Mouse (Mus musculus) liver, embryonic 11.5 days (tissue): ENCODE measurements around the gene Nup205. TPM values are rescaled to one million over a fixed set of nuclear protein-coding genes. Genes with fewer than 3 reads are reported as not detected.

Experiments
- ATAC-seq: fragments of 200-750 bp; cut with Nextera tagmentation; replicated peaks from 2 replicates; pipeline ENCODE4 v1.8.0; 2017; ENCODE audit warnings: moderate number of reproducible peaks, mild to moderate bottlenecking, moderate TSS enrichment, moderate library complexity; ENCODE audit not compliant: low FRiP score
- DNase-seq: peaks from one replicate; pipeline ENCODE4 v3.0.0-alpha.2; 2017; ENCODE audit warnings: low spot score
- H3K27ac ChIP-seq: fragments of 300-500 bp; sonication (generic); 2 replicates; pipeline ENCODE4 v1.5.1; 2014; ENCODE audit warnings: mild to moderate bottlenecking, low read depth, low read length, control low read depth
- H3K27me3 ChIP-seq: fragments of 300-500 bp; sonication (generic); replicated peaks from 2 replicates; pipeline ENCODE4 v1.6.1; 2014; ENCODE audit warnings: low read length, mixed read lengths; ENCODE audit not compliant: control insufficient read depth, insufficient read depth
- H3K36me3 ChIP-seq: fragments of 300-500 bp; sonication (generic); 2 replicates; pipeline ENCODE4 v1.6.1; 2014; ENCODE audit warnings: mild to moderate bottlenecking, low read length, moderate library complexity, mixed read lengths; ENCODE audit not compliant: control insufficient read depth, insufficient read depth
- H3K4me1 ChIP-seq: fragments of 300-500 bp; sonication (generic); replicated peaks from 2 replicates; pipeline ENCODE4 v1.6.1; 2014; ENCODE audit warnings: low read length, mixed read lengths; ENCODE audit not compliant: control insufficient read depth, insufficient read depth
- H3K4me2 ChIP-seq: fragments of 300-500 bp; sonication (generic); 2 replicates; pipeline ENCODE4 v1.6.1; 2014; ENCODE audit warnings: mild to moderate bottlenecking, control low read depth, moderate library complexity
- H3K4me3 ChIP-seq: fragments of 300-500 bp; sonication (generic); 2 replicates; pipeline ENCODE4 v1.5.1; 2014; ENCODE audit warnings: low read depth, low read length, control low read depth
- H3K9ac ChIP-seq: fragments of 300-500 bp; sonication (generic); 2 replicates; pipeline ENCODE4 v1.6.1; 2014; ENCODE audit warnings: low read depth, low read length, control low read depth
- H3K9me3 ChIP-seq: fragments of 300-500 bp; sonication (generic); 2 replicates; pipeline ENCODE4 v1.6.1; 2016; ENCODE audit warnings: low read length, inconsistent platforms, mixed read lengths; ENCODE audit not compliant: control insufficient read depth
- WGBS: fragments of 180-500 bp; shearing (Covaris S2); extraction: QIAGEN DNeasy Blood & Tissue Kit; methylation state at CpG from one replicate; pipeline ENCODE4 v1.1.7; 2014; 5-methylcytosine and 5-hydroxymethylcytosine counted together
- polyA plus RNA-seq: library from polyadenylated mRNA; unstranded; fragments of >200 nt; fragmentation: Nextera tagmentation; extraction: Ambion mirVana; gene quantifications from 2 replicates; pipeline ENCODE4 v1.2.1, GENCODE M21; 2014

Nup205 gene
- polyA plus RNA-seq, 1 experiment from 2014 or later: 63.0 TPM

- DNase-seq (no peak), ATAC-seq (no peak)
- no peaks in the 10 kb centered on the region for H3K27me3 ChIP-seq
- H3K9ac ChIP-seq: no peak overlapping the region
- H3K36me3 ChIP-seq: no peaks in the 10 kb centered on the region
- H3K9me3 ChIP-seq: no peaks in the 10 kb centered on the region
- H3K4me1 ChIP-seq: no peaks in the 10 kb centered on the region; the same call in 1 of the 2 replicates
- H3K4me2 ChIP-seq: no peak overlapping the region
- no peak overlapping the region for H3K4me3 ChIP-seq
- WGBS: 73% methylated on average over 7 of the region's 7 CpGs
- H3K27ac ChIP-seq: no peak overlapping the region
Observed at GRCm38 (mm10) chr6:35288920-35289319, 111.7 kb downstream of the Nup205 start.

DNA sequence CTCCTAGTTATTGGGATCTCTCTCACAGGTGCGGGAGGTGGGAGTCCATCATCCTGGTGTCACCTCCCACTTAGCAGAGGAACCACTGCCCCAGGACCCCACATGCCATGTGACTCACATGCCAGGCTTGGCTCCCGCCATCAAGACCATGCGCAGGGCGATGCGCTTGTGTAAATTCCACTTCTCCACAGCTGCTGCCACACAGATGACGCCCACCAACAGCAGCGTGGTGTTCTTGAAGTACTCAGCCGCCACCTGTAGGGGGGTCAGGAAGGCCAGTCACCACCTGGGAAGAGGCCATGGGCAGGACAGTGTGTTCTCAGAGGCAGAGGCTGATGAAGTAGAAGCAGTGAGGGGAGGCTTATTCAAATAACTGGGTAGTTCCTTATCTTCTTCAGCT is 112.5 kb downstream of the Nup205 start:
- H3K9me3 ChIP-seq: no peaks in the 10 kb centered on the region
- no peak overlapping the region for H3K4me2 ChIP-seq
- H3K36me3 ChIP-seq: no peaks in the 10 kb centered on the region
- H3K4me3 ChIP-seq: no peak overlapping the region
- H3K9ac ChIP-seq: no peak overlapping the region
- ATAC-seq: no peak
- H3K4me1 ChIP-seq: no peaks in the 10 kb centered on the region; the same call in 1 of the 2 replicates
- H3K27me3 ChIP-seq: no peaks in the 10 kb centered on the region
- WGBS: 86% methylated on average over 8 of the region's 8 CpGs
- DNase-seq: no peak
- H3K27ac ChIP-seq: no peak overlapping the region

DNA sequence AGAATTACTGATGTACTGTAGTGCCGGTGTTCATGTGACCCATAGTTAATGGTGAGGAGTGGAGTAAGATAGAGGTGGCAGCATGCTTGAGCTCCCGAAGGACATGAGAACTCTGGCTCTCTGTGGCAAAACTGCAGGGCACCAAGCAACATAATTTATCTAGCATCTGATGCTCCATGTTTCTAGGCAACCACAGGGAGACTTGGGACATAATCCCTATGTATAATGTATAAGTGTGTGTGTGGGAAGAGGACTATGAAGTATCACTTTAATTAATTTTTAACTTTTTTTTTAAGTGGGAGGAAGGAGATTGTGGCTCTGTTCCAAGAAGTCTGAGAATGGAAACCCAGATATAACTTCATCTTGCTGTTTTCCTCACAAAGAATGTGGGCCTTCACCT is 117.7 kb downstream of the Nup205 start:
- DNase-seq: no peak
- 80% methylated on average over 2 of the region's 2 CpGs for WGBS
- ATAC-seq: no peak
- Histone ChIP-seq H3K36me3 (no peaks in the 10 kb centered on the region), H3K27me3 (no peaks in the 10 kb centered on the region), H3K27ac (no peak overlapping the region), H3K4me1 (no peaks in the 10 kb centered on the region), H3K4me3 (no peak overlapping the region), H3K9ac (no peak overlapping the region), H3K4me2 (no peak overlapping the region), H3K9me3 (no peaks in the 10 kb centered on the region)

DNA sequence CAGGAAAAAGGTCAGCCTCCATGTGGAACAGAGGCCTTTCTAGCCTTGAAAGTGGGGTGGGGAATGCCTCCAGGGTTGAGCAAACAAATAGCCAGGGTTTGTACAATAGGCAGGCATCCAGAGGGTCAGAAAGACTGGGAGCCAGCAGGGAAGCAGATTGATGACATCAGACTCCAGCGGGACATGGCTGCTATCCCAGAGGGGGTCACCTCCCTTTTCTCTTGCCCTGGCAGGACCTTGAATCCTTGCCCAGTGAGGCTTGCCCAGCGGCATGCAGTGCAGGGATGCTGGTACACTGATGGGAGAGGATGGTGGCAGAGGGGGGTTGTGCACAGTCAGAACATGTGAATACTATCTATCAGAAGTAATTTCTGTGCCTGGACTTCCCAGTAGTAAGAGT is 119.8 kb downstream of the Nup205 start:
- no peak for ATAC-seq
- no peak for DNase-seq
- H3K4me3 ChIP-seq: no peak overlapping the region

More for the DNA sequence above, 119.8 kb downstream of the Nup205 start:
- Histone ChIP-seq H3K9me3 (no peaks in the 10 kb centered on the region), H3K4me1 (no peaks in the 10 kb centered on the region), H3K9ac (no peak overlapping the region), H3K36me3 (no peaks in the 10 kb centered on the region), H3K27ac (no peak overlapping the region), H3K27me3 (no peaks in the 10 kb centered on the region), H3K4me2 (no peak overlapping the region)
- WGBS: 63% methylated on average over 2 of the region's 2 CpGs

Other genes starting within 250 kb of the Nup205 start
- gene Slc23a4, start 189.0 kb upstream of the Nup205 start, polyA plus RNA-seq: 0.71 and 0.86 TPM in 2 replicates
- gene Cnot4, start 43.7 kb upstream of the Nup205 start, polyA plus RNA-seq: 25.0 and 26.3 TPM in 2 replicates
- gene Slc13a4, start 130.7 kb downstream of the Nup205 start, polyA plus RNA-seq: 0.15 and 0.31 TPM in 2 replicates
- not detected in 2 replicates for gene Fam180a, start 148.7 kb downstream of the Nup205 start, polyA plus RNA-seq